In genomic region chr7:99783421-99783820, GRCm38 (mm10) we compare ENCODE assay signal across 33 mouse cellular contexts. TPM values are rescaled to one million over a fixed set of nuclear protein-coding genes. Genes with fewer than 3 reads are reported as not detected.
A peak's percentile ranks its signal among the peaks of the same experiment; 100 is the strongest.
DNase-seq lines count a peak whose midpoint lies in the region; ATAC-seq lines count a peak whose summit lies in the region.
"Had no signal": no experiment of that assay in that cellular context is flagged by ENCODE, and none has a peak within 500 bp of the region (broad histone marks: within the 10 kb centered on the region; RNA-seq: fewer than 3 reads in every experiment).

No protein-coding gene starts in this region.

- peak; percentile 54 for ATAC-seq in inflammation-experienced regulatory T-cells, adult 6 months
- ATAC-seq: forebrain, embryonic 13.5 days; forebrain, embryonic 16.5 days; intestine, postnatal 0 days; Patski had no signal

- intact Hi-C loops in left cerebral cortex, postnatal 14 days (cut with DNase I) = no loop called here
- intact Hi-C loops in heart, postnatal 36 days (cut with DNase I) = no loop called here

- peak; percentile 38 to 72 for DNase-seq in left cerebral cortex, postnatal 14 days (ENCODE audit: low spot score in 2 of 2)
- no peak for DNase-seq in left cerebral cortex, adult 9 months (ENCODE audit: low spot score in 2 of 2)
- DNase-seq in CD4-positive, CD25-positive, alpha-beta regulatory T cell, adult 2 months (ENCODE audit: low read depth, low spot score) = peak; percentile 45
- DNase-seq in brain, adult 2 months (ENCODE audit: low read depth, low spot score) = peak; percentile 25
- DNase-seq in layer of hippocampus, postnatal 14 days (ENCODE audit: low spot score in 2 of 2) = no peak
- no peak for DNase-seq in heart, postnatal 36 days
- DNase-seq: adrenal gland, adult 2 months; adrenal gland, postnatal 14 days; B cell, adult 2 months; cerebellum, adult 18-20 months; cerebellum, adult 9-10 months; cerebellum, postnatal 14 days; gastrocnemius, postnatal 25 days; heart, adult 18-20 months; heart, postnatal 10 days; heart, postnatal 4 days had no signal

RNA-seq across cellular contexts. Expression of gene Olfr521, which starts 20.1 kb away (rescaled TPM):
- not detected for total RNA-seq in left cerebral cortex, postnatal 14 days (2021)
- polyA plus RNA-seq in inflammation-experienced regulatory T-cells, adult 6 months (2017; shearing (Covaris generic)) = not detected
- not detected for total RNA-seq in layer of hippocampus, postnatal 14 days (2021)
- total RNA-seq in heart, postnatal 36 days (2021) = not detected
- total RNA-seq: adrenal gland, adult 2 months; adrenal gland, postnatal 14 days; adrenal gland, postnatal 4 days; CH12.LX; gastrocnemius, adult 8-10 months; gastrocnemius, postnatal 25 days; heart, adult 18-20 months; heart, postnatal 10 days; heart, postnatal 4 days had no signal
- polyA plus RNA-seq: adrenal gland, adult 2 months; embryonic facial prominence, embryonic 11.5 days; embryonic facial prominence, embryonic 14.5 days; forebrain, embryonic 10.5 days; forebrain, embryonic 13.5 days; forebrain, embryonic 16.5 days; G1E; gonadal fat pad, adult 2 months; heart, embryonic 12.5 days; heart, embryonic 15.5 days; hindbrain, embryonic 11.5 days; hindbrain, embryonic 14.5 days; intestine, postnatal 0 days; Patski had no signal

RNA-seq across cellular contexts. Expression of gene Neu3, which starts 44.8 kb away (rescaled TPM):
- total RNA-seq in left cerebral cortex, postnatal 14 days (2021) = 1 to 10 TPM; 2.5 to 3.2 TPM
- polyA plus RNA-seq in inflammation-experienced regulatory T-cells, adult 6 months (2017; shearing (Covaris generic)) = 10 to 100 TPM; 27.1 to 30.3 (median 28.6) TPM
- 1 to 10 TPM; 3.2 to 4.1 TPM for total RNA-seq in layer of hippocampus, postnatal 14 days (2021)
- total RNA-seq in heart, postnatal 36 days (2021) = 1 to 10 TPM; 3.8 to 4.9 TPM

RNA-seq across cellular contexts. Expression of gene Olfr520, which starts 53.3 kb away (rescaled TPM):
- total RNA-seq in left cerebral cortex, postnatal 14 days (2021) = not detected
- polyA plus RNA-seq in inflammation-experienced regulatory T-cells, adult 6 months (2017; shearing (Covaris generic)) = not detected
- total RNA-seq in layer of hippocampus, postnatal 14 days (2021) = not detected
- total RNA-seq in heart, postnatal 36 days (2021) = under 1 TPM in 1 of 2 experiments, not detected in 1; 0.22 TPM
- total RNA-seq: adrenal gland, adult 2 months; adrenal gland, postnatal 14 days; adrenal gland, postnatal 4 days; CH12.LX; gastrocnemius, postnatal 25 days; heart, adult 18-20 months; heart, postnatal 4 days had no signal
- polyA plus RNA-seq: adrenal gland, adult 2 months; embryonic facial prominence, embryonic 11.5 days; embryonic facial prominence, embryonic 14.5 days; forebrain, embryonic 10.5 days; forebrain, embryonic 13.5 days; forebrain, embryonic 16.5 days; G1E; heart, embryonic 12.5 days; heart, embryonic 15.5 days; hindbrain, embryonic 11.5 days; hindbrain, embryonic 14.5 days; intestine, postnatal 0 days; Patski had no signal

Comparison
In these comparisons a context has a peak if more than half of its experiments do, and no peak if none do; other contexts are left out.
1. DNase-seq: peak in left cerebral cortex, postnatal 14 days (2 of 2), CD4-positive, CD25-positive, alpha-beta regulatory T cell, adult 2 months (single experiment) and brain, adult 2 months (single experiment); none in left cerebral cortex, adult 9 months (0 of 2), layer of hippocampus, postnatal 14 days (0 of 2) and heart, postnatal 36 days (0 of 2).